Mouse (Mus musculus): ENCODE data around the gene AI481877. TPM values are rescaled to one million over a fixed set of nuclear protein-coding genes. Genes with fewer than 3 reads are reported as not detected.

Gene AI481877
- total and polyA plus RNA-seq, 3 experiments, result not detected

DNA sequence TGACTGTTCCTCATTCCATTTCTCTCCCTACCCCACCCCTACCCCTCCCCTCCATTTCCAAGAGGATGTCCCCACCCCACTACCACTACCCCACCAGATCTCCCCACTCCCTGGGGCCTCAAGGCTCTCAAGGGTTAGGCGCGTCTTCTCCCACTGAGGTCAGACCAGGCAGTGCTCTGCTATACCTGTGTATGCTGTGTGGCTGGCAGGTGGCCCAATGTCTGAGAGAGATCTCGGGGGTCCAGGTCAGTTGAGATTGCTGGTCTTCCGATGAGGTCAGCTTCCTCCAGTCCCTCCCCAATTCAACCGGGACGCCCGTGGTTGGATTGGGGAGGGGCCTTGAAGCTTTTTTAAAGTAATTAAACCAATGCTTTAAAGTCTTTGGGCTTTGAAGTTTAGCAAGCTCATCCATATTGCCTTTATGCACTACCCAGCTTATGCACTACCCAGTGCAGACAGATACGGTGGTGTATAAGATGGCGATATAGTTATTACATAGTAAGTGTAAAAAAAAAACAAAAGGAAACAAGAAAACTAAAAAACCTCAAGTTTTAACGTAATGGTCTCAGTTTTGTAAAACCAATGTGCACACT is 104.4 kb downstream of the AI481877 start:
- dilution Hi-C loops (cut with MboI; ENCODE audit: extremely low pct_ligation_motif_present, extremely low pct_unique_long_range_greater_than_20kb, low sequenced_read_pairs), result no loop called here
- Histone ChIP-seq H3K9me3 (replicated peaks; ENCODE audit: low read length) (peaks cover 4% of the 10 kb centered on the region), H3K4me3 (replicated peaks in 1 of 3; ENCODE audit: low read depth in 2 of 3, low read length in 2 of 3, poor library complexity in 1 of 3) (peak overlapping the region; percentile 23 to 93 (median 79)), H3K27ac (ENCODE audit: insufficient read depth, low read depth) (no peak overlapping the region), H3K27me3 (replicated peaks) (no peaks in the 10 kb centered on the region), H3K9ac (ENCODE audit: insufficient read depth, low read depth) (peak overlapping the region; percentile 93), H3K36me3 (replicated peaks in 1 of 2; ENCODE audit: control insufficient read depth in 1 of 2, insufficient read depth in 1 of 2, low read length in 1 of 2) (peaks cover 0 to 17% of the 10 kb centered on the region in 2 experiments), H3K4me1 (ENCODE audit: control insufficient read depth in 1 of 2, insufficient read depth in 2 of 2) (peaks cover 0 to 21% of the 10 kb centered on the region in 2 experiments; a peak in 2 of 4 replicates), H3K4me2 (ENCODE audit: insufficient read depth, low read depth, poor library complexity, severe bottlenecking) (0 out of 2 replicates have a peak overlapping the region, but pooled peaks have one; percentile 1), H3K79me2 (replicated peaks; ENCODE audit: control insufficient read depth, extremely low read depth, insufficient read depth, poor library complexity, severe bottlenecking) (no peaks in the 10 kb centered on the region)
- no peak for TF ChIP-seq ZC3H11A (IDR thresholded peaks at IDR 0.05; ENCODE audit: low read depth, low read length)
- TF ChIP-seq POLR2AphosphoS2 (IDR thresholded peaks at IDR 0.05; ENCODE audit: low read depth, low read length), result no peak
- no peak for TF ChIP-seq KAT2A (IDR thresholded peaks at IDR 0.05; ENCODE audit: insufficient replicate concordance, low read length)
- no peak for TF ChIP-seq SIN3A (IDR thresholded peaks at IDR 0.05; ENCODE audit: low read length)
- TF ChIP-seq SMC3 (IDR thresholded peaks at IDR 0.05; ENCODE audit: low read depth, low read length), result no peak
- TF ChIP-seq ZKSCAN1 (IDR thresholded peaks at IDR 0.05; ENCODE audit: borderline replicate concordance, low read depth, low read length), result no peak
- TF ChIP-seq MAFK (IDR thresholded peaks at IDR 0.05; ENCODE audit: insufficient replicate concordance, low read length), result no peak
- TF ChIP-seq RAD21 (IDR thresholded peaks at IDR 0.05; ENCODE audit: low read depth, low read length), result no peak
- no peak for TF ChIP-seq CTCF (conservative IDR thresholded peaks at IDR 0.05 in 1 of 2, IDR thresholded peaks at IDR 0.05 in 1 of 2; ENCODE audit: low read depth in 2 of 2, low read length in 2 of 2)
- DNase-seq (ENCODE audit: extremely low read depth), result no peak
- in situ Hi-C loops (cut with MboI; ENCODE audit: low pct_ligation_motif_present, low pct_unique_long_range_greater_than_20kb, low sequenced_read_pairs), result no loop called here

GRCm38 (mm10) chr4:59016922-59017321 is 121.9 kb downstream of the AI481877 start:
- Histone ChIP-seq H3K4me3 (replicated peaks in 1 of 3; ENCODE audit: low read depth in 2 of 3, low read length in 2 of 3, poor library complexity in 1 of 3) (no peak overlapping the region), H3K79me2 (replicated peaks; ENCODE audit: control insufficient read depth, extremely low read depth, insufficient read depth, poor library complexity, severe bottlenecking) (no peaks in the 10 kb centered on the region; the same call in 1 of the 2 replicates), H3K9ac (ENCODE audit: insufficient read depth, low read depth) (no peak overlapping the region), H3K27me3 (replicated peaks) (no peaks in the 10 kb centered on the region), H3K36me3 (replicated peaks in 1 of 2; ENCODE audit: control insufficient read depth in 1 of 2, insufficient read depth in 1 of 2, low read length in 1 of 2) (peaks cover 17 to 60% of the 10 kb centered on the region in 2 experiments), H3K27ac (ENCODE audit: insufficient read depth, low read depth) (no peak overlapping the region), H3K4me1 (ENCODE audit: control insufficient read depth in 1 of 2, insufficient read depth in 2 of 2) (no peaks in the 10 kb centered on the region), H3K4me2 (ENCODE audit: insufficient read depth, low read depth, poor library complexity, severe bottlenecking) (no peak overlapping the region), H3K9me3 (replicated peaks; ENCODE audit: low read length) (no peaks in the 10 kb centered on the region)
- no peak for DNase-seq (ENCODE audit: extremely low read depth)
- TF ChIP-seq JUND (conservative IDR thresholded peaks at IDR 0.05; ENCODE audit: low read depth, low read length) (no peak), E2F4 (IDR thresholded peaks at IDR 0.05; ENCODE audit: insufficient replicate concordance, low read depth, low read length) (no peak), MAX (IDR thresholded peaks at IDR 0.05; ENCODE audit: low read length) (no peak), HCFC1 (IDR thresholded peaks at IDR 0.05; ENCODE audit: low read depth, low read length) (no peak), BHLHE40 (IDR thresholded peaks at IDR 0.05; ENCODE audit: low read depth, low read length) (no peak), SIN3A (IDR thresholded peaks at IDR 0.05; ENCODE audit: low read length) (no peak), POLR2A (IDR thresholded peaks at IDR 0.05; ENCODE audit: low read depth, low read length) (no peak), MYC (IDR thresholded peaks at IDR 0.05; ENCODE audit: low read depth, low read length) (no peak), USF2 (conservative IDR thresholded peaks at IDR 0.05; ENCODE audit: low read depth, low read length) (no peak), PAX5 (IDR thresholded peaks at IDR 0.05; ENCODE audit: low read length) (no peak), TCF12 (IDR thresholded peaks at IDR 0.05; ENCODE audit: low read depth, low read length) (no peak), TBP (conservative IDR thresholded peaks at IDR 0.05; ENCODE audit: low read depth, low read length) (no peak), MAZ (IDR thresholded peaks at IDR 0.05; ENCODE audit: low read depth, low read length) (no peak), MEF2A (IDR thresholded peaks at IDR 0.05; ENCODE audit: borderline replicate concordance, low read depth, low read length) (no peak), POLR2AphosphoS2 (IDR thresholded peaks at IDR 0.05; ENCODE audit: low read depth, low read length) (no peak), SMC3 (IDR thresholded peaks at IDR 0.05; ENCODE audit: low read depth, low read length) (no peak), JUN (IDR thresholded peaks at IDR 0.05; ENCODE audit: insufficient read depth, low read depth, low read length) (no peak)
- dilution Hi-C loops (cut with MboI; ENCODE audit: extremely low pct_ligation_motif_present, extremely low pct_unique_long_range_greater_than_20kb, low sequenced_read_pairs) (no loop called here), in situ Hi-C loops (cut with MboI; ENCODE audit: low pct_ligation_motif_present, low pct_unique_long_range_greater_than_20kb, low sequenced_read_pairs) (no loop called here)

Measured in CH12.LX (cell line).